Mouse (Mus musculus): ENCODE results near the gene Mast3.
"Not testable (repeated sequence)": the region's sequence is repeated elsewhere in the genome, so short reads cannot be mapped to it uniquely, and the experiment has no call there.

The Mast3 gene

GRCm38 (mm10) chr8:70834071-70834470 is 29.2 kb upstream of the Mast3 start:
- no peak for DNase-seq (ENCODE audit: extremely low spot score)

- no peak for DNase-seq (ENCODE audit: extremely low spot score)
Observed at GRCm38 (mm10) chr8:70833520-70833919, 28.7 kb upstream of the Mast3 start.

GRCm38 (mm10) chr8:70833018-70833482 is 28.2 kb upstream of the Mast3 start:
- DNase-seq (ENCODE audit: extremely low spot score), result no peak

GRCm38 (mm10) chr8:70832371-70832770 is 27.5 kb upstream of the Mast3 start:
- no peak for DNase-seq (ENCODE audit: extremely low spot score)

GRCm38 (mm10) chr8:70831517-70831916 is 26.7 kb upstream of the Mast3 start:
- no peak for DNase-seq (ENCODE audit: extremely low spot score)

- no peak for DNase-seq (ENCODE audit: extremely low spot score)
Observed at GRCm38 (mm10) chr8:70827796-70828195, 22.9 kb upstream of the Mast3 start.

- no peak for DNase-seq (ENCODE audit: extremely low spot score)
Observed at GRCm38 (mm10) chr8:70827010-70827409, 22.2 kb upstream of the Mast3 start.

- no peak for DNase-seq (ENCODE audit: extremely low spot score)
Observed at GRCm38 (mm10) chr8:70825816-70826215, 21.0 kb upstream of the Mast3 start.

- DNase-seq (ENCODE audit: extremely low spot score), result no peak
Observed at GRCm38 (mm10) chr8:70823802-70824201, 18.9 kb upstream of the Mast3 start.

GRCm38 (mm10) chr8:70822594-70822993 is 17.7 kb upstream of the Mast3 start:
- not testable (repeated sequence) for DNase-seq (ENCODE audit: extremely low spot score)

- DNase-seq (ENCODE audit: extremely low spot score), result no peak
Observed at GRCm38 (mm10) chr8:70821992-70822391, 17.1 kb upstream of the Mast3 start.

- DNase-seq (ENCODE audit: extremely low spot score), result peak; percentile 76
Observed at GRCm38 (mm10) chr8:70821399-70821962, 16.6 kb upstream of the Mast3 start.

- DNase-seq (ENCODE audit: extremely low spot score), result peak; percentile 84
Observed at GRCm38 (mm10) chr8:70820101-70820935, 15.5 kb upstream of the Mast3 start.

GRCm38 (mm10) chr8:70816679-70817078 is 11.8 kb upstream of the Mast3 start:
- DNase-seq (ENCODE audit: extremely low spot score), result peak; percentile 46

GRCm38 (mm10) chr8:70812885-70813284 is 8.0 kb upstream of the Mast3 start:
- no peak for DNase-seq (ENCODE audit: extremely low spot score)

- no peak for DNase-seq (ENCODE audit: extremely low spot score)
Observed at GRCm38 (mm10) chr8:70812055-70812454, 7.2 kb upstream of the Mast3 start.

GRCm38 (mm10) chr8:70810962-70811680 is 6.3 kb upstream of the Mast3 start:
- DNase-seq (ENCODE audit: extremely low spot score), result no peak

- DNase-seq (ENCODE audit: extremely low spot score), result no peak
Observed at GRCm38 (mm10) chr8:70808955-70809701, 4.3 kb upstream of the Mast3 start.

GRCm38 (mm10) chr8:70808239-70808638 is 3.4 kb upstream of the Mast3 start, which contains the start of gene Il12rb1:
Gene Il12rb1, plus strand, starts transcription at chr8:70808449.
- no peak for DNase-seq (ENCODE audit: extremely low spot score)

GRCm38 (mm10) chr8:70807304-70807703 is 2.5 kb upstream of the Mast3 start:
- DNase-seq (ENCODE audit: extremely low spot score), result no peak

- no peak for DNase-seq (ENCODE audit: extremely low spot score)
Observed at GRCm38 (mm10) chr8:70806541-70806940, 1.7 kb upstream of the Mast3 start.

All from embryo, embryonic 9.5 days (tissue).